Mouse (Mus musculus) adrenal gland, postnatal 10 days (tissue): ENCODE measurements at regions not wholly inside any gene's neighbourhood (a gene's known extent, or its start where the extent isn't known, plus 50 kb on each side); places are given as distances from the start of the nearest gene placed in this dataset.
"Not testable (repeated sequence)": the region's sequence is repeated elsewhere in the genome, so short reads cannot be mapped to it uniquely, and the experiment has no call there.

Experiments
- DNase-seq: peaks from one replicate; pipeline ENCODE4 v3.0.0; 2021; ENCODE audit warnings: mixed read lengths

- DNase-seq: no peak
Observed at GRCm38 (mm10) chr16:76510861-76511260, 137.2 kb upstream of the Nrip1 start.

- no peak for DNase-seq
Observed at GRCm38 (mm10) chr16:76509109-76509650, 135.6 kb upstream of the Nrip1 start.

- peak; percentile 62 for DNase-seq
Observed at GRCm38 (mm10) chr16:76507191-76507746, 133.6 kb upstream of the Nrip1 start.

DNA sequence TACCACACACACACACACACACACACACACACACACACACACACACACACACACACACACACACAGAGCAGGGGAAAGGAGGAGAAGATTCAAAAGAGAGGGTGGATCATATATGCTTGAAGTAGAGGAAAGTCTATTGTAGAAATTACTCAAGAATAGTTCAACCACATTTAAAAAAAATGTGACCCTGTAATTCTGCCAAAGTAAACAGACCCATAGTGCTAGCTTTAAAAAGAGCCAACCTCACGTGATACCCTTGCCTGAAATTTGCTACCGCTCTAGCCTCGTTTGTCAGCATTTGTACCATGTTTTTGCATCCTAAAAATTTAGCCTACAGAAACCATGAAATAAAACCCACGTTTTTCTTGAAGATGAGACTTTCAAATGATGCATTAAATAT lies 132.6 kb upstream of the Nrip1 start:
- no peak for DNase-seq

GRCm38 (mm10) chr16:76499686-76500400 lies 126.2 kb upstream of the Nrip1 start:
- DNase-seq: no peak

DNA sequence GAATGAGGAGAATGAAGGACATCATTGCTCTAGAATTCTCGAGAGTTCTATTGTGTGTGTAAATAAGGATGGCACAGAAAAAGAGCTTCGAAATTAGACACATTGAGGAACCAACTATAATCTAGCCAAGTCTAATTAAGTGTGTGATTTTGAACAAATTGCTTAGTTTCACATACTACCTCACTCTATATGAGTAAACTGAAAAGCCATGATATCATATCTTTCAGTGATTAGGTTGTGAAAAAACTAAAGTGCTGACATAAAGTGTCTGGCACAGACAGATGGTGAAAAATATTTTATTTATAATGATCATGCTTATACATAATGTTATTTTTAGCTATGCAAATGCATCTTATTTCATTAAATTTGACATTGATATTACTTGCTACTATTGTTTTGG lies 124.6 kb upstream of the Nrip1 start:
- DNase-seq: no peak

DNA sequence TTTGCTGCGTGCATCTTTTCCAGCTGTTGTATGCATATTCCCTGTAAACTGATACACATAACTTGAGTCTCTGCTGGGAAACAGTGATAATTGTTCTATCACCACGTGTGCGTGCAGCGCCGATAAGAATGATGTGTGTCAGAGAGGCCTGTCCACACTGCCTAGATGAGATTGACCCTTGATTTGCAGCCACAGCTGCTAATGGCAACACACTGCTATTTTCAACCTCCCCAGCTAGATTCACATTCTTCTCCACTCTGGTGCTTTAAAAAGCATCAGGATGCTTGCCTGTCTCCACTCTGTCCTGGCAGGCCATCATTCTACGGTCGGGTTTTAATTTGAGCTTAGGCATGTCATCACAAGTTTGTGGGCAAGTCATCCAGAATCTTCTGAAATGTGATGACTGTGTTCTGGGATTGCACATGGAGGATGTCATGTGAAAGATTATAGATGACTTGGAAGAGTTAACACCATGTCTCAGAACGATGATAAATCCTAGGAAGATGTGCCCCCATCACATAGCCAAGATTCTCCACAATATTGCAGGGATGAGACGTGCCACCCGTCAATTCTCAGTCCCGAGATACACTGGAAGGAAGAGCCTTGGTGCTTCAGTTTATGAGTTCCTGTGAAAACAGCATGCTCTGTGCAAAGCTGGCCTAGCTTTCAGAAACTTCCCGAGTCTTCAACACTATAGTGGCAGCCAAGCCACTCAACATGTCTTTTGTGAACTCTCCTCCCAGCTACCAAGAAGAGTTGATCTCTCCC lies 123.6 kb upstream of the Nrip1 start:
- no peak for DNase-seq

DNA sequence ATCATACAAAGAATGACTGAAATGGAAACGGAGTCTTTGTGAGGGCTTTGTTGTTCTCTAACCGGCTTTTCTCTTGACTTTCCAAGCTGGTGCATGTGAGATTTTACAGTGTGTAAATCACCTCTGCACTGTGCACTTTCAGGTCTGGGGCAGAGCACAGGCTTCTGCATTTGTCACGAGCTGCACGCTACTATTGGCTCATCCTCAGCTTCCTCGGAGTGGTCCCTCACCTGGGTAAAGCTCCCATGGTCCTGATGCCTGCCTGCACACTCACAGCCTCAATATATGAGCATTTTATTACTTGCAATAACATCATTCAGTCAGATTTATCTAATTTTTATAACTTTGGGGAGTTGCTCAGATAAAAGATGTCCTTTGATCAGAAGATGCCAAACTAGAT lies 109.8 kb upstream of the Nrip1 start:
- DNase-seq: no peak

DNA sequence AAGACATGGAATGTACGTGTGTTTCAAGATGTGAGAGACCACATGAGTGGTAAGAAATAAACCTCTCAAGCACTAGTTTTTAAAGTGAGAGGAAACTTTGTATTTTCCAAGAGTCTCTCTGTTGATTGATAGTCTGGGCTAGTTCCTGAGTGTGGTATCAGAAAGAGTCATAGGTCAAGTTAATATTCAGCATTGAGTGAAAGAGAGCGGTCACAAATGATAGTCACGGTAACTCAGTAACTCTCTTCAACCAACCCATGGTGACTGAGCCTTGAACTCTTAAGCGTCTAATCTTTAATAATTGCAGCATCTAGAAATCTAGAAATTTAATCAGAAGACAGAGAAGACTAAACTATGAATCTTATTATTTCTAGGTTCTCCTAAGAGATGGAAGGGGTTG lies 108.3 kb upstream of the Nrip1 start:
- DNase-seq: no peak

DNA sequence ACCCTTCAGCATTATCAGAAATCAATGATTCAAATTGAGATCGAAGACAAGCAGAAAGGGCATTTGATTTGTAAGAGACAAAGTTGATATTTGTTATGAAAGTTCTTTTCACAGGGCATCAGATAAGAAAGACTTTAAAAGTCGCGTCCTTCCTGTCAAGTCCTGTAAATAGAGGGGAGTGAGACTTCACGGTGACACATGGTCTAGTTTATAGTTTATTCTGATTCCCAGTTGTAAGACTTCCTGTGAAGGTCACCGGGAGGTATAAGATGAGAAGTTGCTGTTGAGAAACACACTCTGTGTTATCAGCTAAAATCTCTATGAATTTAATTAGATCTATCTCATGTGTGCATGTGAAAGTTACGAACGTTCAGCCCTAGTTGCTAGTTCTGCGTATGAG lies 103.8 kb upstream of the Nrip1 start:
- DNase-seq: no peak

- no peak for DNase-seq
Observed at GRCm38 (mm10) chr16:76474481-76474880, 100.9 kb upstream of the Nrip1 start.

DNA sequence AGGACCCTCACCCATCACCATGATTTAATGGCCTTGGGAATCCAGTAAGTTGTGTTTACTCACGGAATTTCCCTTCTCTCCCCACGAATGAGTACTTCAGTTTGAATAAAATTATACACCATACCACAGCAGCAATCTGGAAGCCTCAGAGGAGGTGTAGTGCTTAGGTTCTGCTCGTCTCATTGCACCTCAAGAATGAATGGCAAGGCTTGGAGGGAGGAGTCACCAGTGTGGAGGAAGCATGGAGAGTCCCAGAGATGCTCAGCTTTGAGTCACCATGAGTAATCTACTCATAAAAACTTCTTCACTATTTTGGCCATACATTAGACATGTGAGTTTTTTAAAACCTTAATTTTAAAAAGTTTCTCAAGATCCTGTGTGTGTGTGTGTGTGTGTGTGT lies 98.8 kb upstream of the Nrip1 start:
- no peak for DNase-seq

DNA sequence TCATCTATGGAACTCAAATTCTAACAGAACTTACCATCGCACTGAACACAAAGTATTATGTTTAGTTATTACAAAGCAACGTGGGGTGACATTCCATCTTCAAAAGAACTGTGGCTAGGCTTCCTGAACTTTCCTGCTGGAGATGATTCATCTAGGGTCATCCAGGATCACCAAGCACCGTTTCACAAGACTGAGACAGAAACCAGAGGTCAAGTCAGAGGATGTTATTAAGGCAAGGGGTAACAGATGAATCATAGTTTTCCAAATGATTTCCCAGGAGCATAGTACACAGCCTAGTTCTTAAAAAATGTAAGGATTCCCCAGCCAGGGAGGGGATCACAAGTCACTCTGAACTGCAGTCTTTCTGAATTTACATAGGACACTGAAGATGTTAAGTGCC lies 97.5 kb upstream of the Nrip1 start:
- DNase-seq: no peak

DNA sequence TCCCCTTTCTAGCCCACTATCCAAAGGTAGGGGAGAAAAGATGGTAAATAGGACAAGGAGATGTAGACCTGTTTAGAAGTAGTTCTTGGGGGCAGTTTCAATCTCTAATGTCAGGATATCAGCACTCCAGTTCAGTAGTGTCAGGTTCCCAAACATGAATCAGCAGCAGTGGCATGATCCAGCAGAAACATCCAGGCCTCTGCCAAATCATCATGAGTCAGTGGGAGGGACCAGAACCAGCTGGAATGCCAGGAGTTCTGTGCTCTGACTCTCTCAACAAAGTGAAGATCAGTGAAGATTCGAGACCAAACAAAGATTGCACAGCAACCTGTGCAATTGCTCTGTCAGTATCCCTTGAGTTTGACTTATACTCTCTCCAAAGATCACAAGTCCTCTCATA lies 85.9 kb upstream of the Nrip1 start:
- no peak for DNase-seq

DNA sequence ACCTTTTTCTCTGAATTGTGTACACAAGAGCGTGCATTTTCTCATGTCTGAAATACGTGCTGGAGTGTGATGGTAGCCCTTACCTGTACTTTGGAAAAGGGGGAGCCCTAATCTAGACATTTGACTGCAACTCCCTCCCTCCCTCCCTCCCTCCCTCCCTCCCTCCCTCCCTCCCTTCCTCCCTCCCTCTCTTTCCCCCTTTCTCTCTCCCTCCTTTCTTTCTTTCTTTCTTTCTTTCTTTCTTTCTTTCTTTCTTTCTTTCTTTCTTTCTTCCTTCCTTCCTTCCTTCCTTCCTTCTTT lies 82.6 kb upstream of the Nrip1 start:
- DNase-seq: not testable (repeated sequence)

GRCm38 (mm10) chr16:76455499-76456299 lies 82.1 kb upstream of the Nrip1 start:
- no peak for DNase-seq

DNA sequence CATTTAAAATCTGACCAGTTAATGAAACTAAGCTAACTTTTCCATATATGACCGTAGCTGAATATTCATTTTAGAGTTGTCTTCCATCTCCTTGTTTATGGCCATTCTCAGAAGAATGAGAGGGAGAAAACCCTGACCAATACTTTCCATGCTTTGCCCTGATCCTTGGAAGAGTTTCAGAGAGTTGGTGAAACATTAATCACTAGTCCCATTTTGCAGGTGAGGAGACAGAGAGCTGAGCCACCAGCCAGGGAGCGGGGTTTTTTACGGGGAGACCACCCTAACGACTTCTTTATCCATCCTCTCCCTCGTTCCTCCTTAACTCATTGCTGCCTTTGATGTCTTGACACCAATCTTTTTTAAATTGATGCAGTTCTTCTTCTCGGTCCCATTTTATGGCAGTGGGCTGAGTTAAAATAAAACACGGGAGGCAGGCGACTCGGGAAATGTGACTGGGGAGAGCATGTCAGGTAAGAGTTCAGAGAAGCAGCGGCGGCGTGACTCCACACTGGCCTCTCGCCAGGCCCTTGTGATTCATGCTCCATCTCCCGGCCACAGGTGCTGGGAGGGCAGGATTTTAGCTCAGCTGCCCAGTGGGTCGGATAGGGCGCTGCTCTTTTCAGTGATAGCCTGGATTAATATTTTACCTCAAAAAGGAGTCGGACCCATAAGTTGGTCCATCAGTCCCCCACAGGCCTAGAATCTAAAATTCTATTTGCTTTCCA lies 81.3 kb upstream of the Nrip1 start:
- DNase-seq: peak; percentile 48

GRCm38 (mm10) chr16:76453457-76454200 lies 80.0 kb upstream of the Nrip1 start:
- peak; percentile 47 for DNase-seq

- no peak for DNase-seq
Observed at GRCm38 (mm10) chr16:76448773-76449172, 75.1 kb upstream of the Nrip1 start.

DNA sequence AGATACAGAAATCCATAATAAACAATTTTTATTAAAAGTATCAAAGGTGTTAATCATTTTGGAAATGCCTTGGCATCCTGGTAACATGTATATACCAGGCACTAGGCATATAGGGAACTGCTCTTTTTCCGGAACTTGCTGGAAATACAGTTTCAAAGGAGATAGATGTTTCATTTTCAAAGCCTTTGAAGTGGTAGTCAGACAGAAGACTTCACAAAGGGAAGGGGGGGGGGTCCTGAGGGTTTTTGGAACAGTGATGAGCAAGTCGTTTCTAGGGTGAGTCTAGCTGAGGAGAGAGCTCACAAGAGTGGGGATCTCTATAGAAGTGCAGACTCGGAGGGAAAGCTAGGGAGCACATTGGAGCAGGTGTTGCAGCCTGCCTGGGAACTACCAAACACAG lies 73.4 kb upstream of the Nrip1 start:
- DNase-seq: no peak

DNA sequence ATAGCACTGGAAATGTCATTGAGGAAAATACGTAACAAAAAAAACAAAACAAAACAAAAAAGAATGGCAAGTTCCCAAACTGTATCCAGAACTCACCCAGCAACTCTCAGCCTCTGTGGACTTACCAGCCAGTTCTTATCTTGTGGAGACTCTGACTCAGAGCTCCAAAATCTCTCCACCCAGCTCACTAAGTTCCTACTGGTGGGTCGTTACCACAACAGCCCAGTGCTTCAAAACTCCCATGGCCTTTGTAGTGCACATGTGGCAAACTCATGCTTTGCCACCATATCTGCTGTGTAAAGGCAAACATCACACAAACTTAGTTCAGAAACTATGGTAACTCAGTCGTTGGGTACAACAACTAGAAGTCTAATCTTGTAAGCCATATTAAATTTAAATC lies 71.0 kb upstream of the Nrip1 start:
- no peak for DNase-seq
